Comparison of ENCODE assay signal across 22 mouse cellular contexts in the genomic region with DNA sequence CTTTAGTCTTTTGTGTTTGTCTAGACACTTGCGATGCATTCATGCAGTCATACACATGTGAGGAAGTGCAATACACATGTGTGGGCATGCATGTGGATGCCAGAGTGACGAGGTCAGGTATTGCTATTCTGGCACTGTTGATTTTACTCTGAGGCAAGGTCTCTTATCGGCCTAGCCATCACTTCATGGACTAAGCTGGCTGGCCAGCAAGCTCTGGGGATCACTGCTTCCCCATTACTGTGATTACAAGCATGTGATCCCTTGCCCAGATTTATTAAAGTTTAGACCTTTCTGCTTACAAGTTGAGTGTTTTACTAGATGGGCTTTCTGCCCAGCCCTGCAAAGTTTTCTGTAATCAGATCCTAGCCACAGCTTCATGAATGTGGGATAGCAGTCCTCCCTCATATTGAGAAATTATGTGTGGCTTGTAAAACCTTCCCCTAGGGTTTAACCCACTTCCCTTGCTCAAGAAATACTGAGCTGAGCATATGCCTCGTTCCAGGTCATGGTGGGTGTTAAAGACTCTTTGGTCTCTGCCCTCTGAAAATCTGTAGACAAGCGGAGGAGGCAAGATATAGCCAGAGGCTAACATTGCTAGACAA. TPM values are rescaled to one million over a fixed set of nuclear protein-coding genes. Genes with fewer than 3 reads are reported as not detected.
DNase-seq lines count a peak whose midpoint lies in the region; ATAC-seq lines count a peak whose summit lies in the region.
"Had no signal": no experiment of that assay in that cellular context is flagged by ENCODE, and none has a peak within 500 bp of the region (broad histone marks: within the 10 kb centered on the region; RNA-seq: fewer than 3 reads in every experiment).

No protein-coding gene starts in this region.

- no peaks in the 10 kb centered on the region for H3K4me1 ChIP-seq in liver, embryonic 11.5 days (replicated peaks; ENCODE audit: control insufficient read depth, insufficient read depth, low read length)
- H3K4me1 ChIP-seq: heart, embryonic 13.5 days; hindbrain, embryonic 15.5 days; neural tube, embryonic 12.5 days had no signal

- peak; percentile 11 for DNase-seq in kidney, adult 9 months
- DNase-seq in kidney, adult 8-10 months = no peak
- peak; percentile 46 for DNase-seq in urinary bladder, postnatal 14 days (ENCODE audit: low spot score)
- no peak for DNase-seq in urinary bladder, postnatal 4 days (ENCODE audit: low spot score in 2 of 2)
- peak; percentile 98 for DNase-seq in gonadal fat pad, adult 2 months (ENCODE audit: low read depth)
- DNase-seq in layer of hippocampus, adult 11-12 months (ENCODE audit: low spot score) = no peak
- no peak for DNase-seq in liver, embryonic 11.5 days (ENCODE audit: low spot score)
- DNase-seq: adrenal gland, postnatal 36 days; B cell, adult 2 months; gastrocnemius, postnatal 36 days; heart, postnatal 36 days; lung, adult 18-20 months; lung, postnatal 36 days; right cerebral cortex, postnatal 14 days; thymus, postnatal 14 days had no signal

- no peak overlapping the region for H3K27ac ChIP-seq in liver, embryonic 11.5 days (ENCODE audit: low read depth, low read length)
- H3K27ac ChIP-seq: heart, embryonic 13.5 days; hindbrain, embryonic 15.5 days; neural tube, embryonic 12.5 days had no signal

- no peaks in the 10 kb centered on the region for H3K9me3 ChIP-seq in liver, embryonic 11.5 days (ENCODE audit: control insufficient read depth, low read length)
- H3K9me3 ChIP-seq: heart, embryonic 13.5 days; hindbrain, embryonic 15.5 days; neural tube, embryonic 12.5 days had no signal

- no peak overlapping the region for H3K9ac ChIP-seq in liver, embryonic 11.5 days (ENCODE audit: low read depth, low read length)
- H3K9ac ChIP-seq: heart, embryonic 13.5 days; hindbrain, embryonic 15.5 days; neural tube, embryonic 12.5 days had no signal

- no peak overlapping the region for H3K4me2 ChIP-seq in liver, embryonic 11.5 days
- H3K4me2 ChIP-seq: heart, embryonic 13.5 days; hindbrain, embryonic 15.5 days; midbrain, embryonic 11.5 days; neural tube, embryonic 12.5 days had no signal

- H3K27me3 ChIP-seq in liver, embryonic 11.5 days (replicated peaks; ENCODE audit: control insufficient read depth, insufficient read depth, low read length) = no peaks in the 10 kb centered on the region
- H3K27me3 ChIP-seq: hindbrain, embryonic 15.5 days; neural tube, embryonic 12.5 days had no signal

- ATAC-seq in megakaryocyte progenitor cell, adult 5-6 weeks (replicated peaks; ENCODE audit: poor library complexity) = 0 out of 2 replicates have a peak, but pooled peaks have one; percentile 18
- no peak for ATAC-seq in liver, embryonic 11.5 days (replicated peaks; ENCODE audit: low FRiP score)
- ATAC-seq: forebrain, embryonic 14.5 days; intestine, postnatal 0 days had no signal

- WGBS in liver, embryonic 11.5 days = 73% methylated on average over 5 of the region's 5 CpGs

- H3K36me3 ChIP-seq in liver, embryonic 11.5 days (ENCODE audit: control insufficient read depth, insufficient read depth, low read length) = no peaks in the 10 kb centered on the region
- H3K36me3 ChIP-seq: heart, embryonic 13.5 days; hindbrain, embryonic 15.5 days; neural tube, embryonic 12.5 days had no signal

- H3K4me3 ChIP-seq in liver, embryonic 11.5 days (ENCODE audit: low read depth, low read length) = no peak overlapping the region
- H3K4me3 ChIP-seq: heart, embryonic 13.5 days; hindbrain, embryonic 15.5 days; neural tube, embryonic 12.5 days had no signal

RNA-seq across cellular contexts. Expression of a gene that starts 17.2 kb away (rescaled TPM):
- 269 and 361 TPM in 2 replicates for polyA plus RNA-seq in gonadal fat pad, adult 2 months (2012; rRNA removed)
- total RNA-seq in megakaryocyte progenitor cell, adult 5-6 weeks (2015) = 5.2 and 5.6 TPM in 2 replicates
- 9.1 and 12.2 TPM in 2 replicates for total RNA-seq in megakaryocyte progenitor cell, adult 5-6 weeks (2017)
- 5.9 and 6.2 TPM in 2 replicates for polyA plus RNA-seq in liver, embryonic 11.5 days (2014; fragmentation: Nextera tagmentation; extraction: Ambion mirVana)

RNA-seq across cellular contexts. Expression of a gene that starts 44.2 kb away (rescaled TPM):
- polyA plus RNA-seq in gonadal fat pad, adult 2 months (2012; rRNA removed) = 14.7 and 14.9 TPM in 2 replicates
- total RNA-seq in megakaryocyte progenitor cell, adult 5-6 weeks (2015) = 13.9 and 14.9 TPM in 2 replicates
- total RNA-seq in megakaryocyte progenitor cell, adult 5-6 weeks (2017) = 10.8 and 13.5 TPM in 2 replicates
- 7.5 and 9.2 TPM in 2 replicates for polyA plus RNA-seq in liver, embryonic 11.5 days (2014; fragmentation: Nextera tagmentation; extraction: Ambion mirVana)

Comparison
In these comparisons a context has a peak if more than half of its experiments do, and no peak if none do; other contexts are left out.
1. DNase-seq: peak in kidney, adult 9 months (single experiment), urinary bladder, postnatal 14 days (single experiment) and gonadal fat pad, adult 2 months (single experiment); none in kidney, adult 8-10 months (0 of 2), urinary bladder, postnatal 4 days (0 of 2), layer of hippocampus, adult 11-12 months (single experiment) and liver, embryonic 11.5 days (single experiment).
2. RNA of a gene that starts 17.2 kb away (polyA plus RNA-seq): 269 to 361 TPM in gonadal fat pad, adult 2 months; 5.9 to 6.2 TPM in liver, embryonic 11.5 days; every median in the first group is over 10 times any median in the second.